Mouse (Mus musculus) C2C12 (cell line): ENCODE results near the gene Gm45234. TPM values are rescaled to one million over a fixed set of nuclear protein-coding genes. Genes with fewer than 3 reads are reported as not detected.

Experiments used
- H3K27me3 ChIP-seq: one replicate; pipeline ENCODE4 v1.6.1; 2011; ENCODE audit not compliant: control insufficient read depth, insufficient read depth, insufficient read length
- H3K36me3 ChIP-seq: one replicate; pipeline ENCODE4 v1.6.1; 2011; ENCODE audit not compliant: control insufficient read depth, insufficient read depth
- H3K4me3 ChIP-seq: one replicate; pipeline ENCODE4 v1.5.1; 2011; ENCODE audit warnings: mild to moderate bottlenecking, control low read depth; ENCODE audit not compliant: poor library complexity, insufficient read depth, severe bottlenecking
- H3K79me2 ChIP-seq: one replicate; pipeline ENCODE4 v1.6.1; 2011; ENCODE audit not compliant: control insufficient read depth, insufficient read depth
- H3K79me3 ChIP-seq: one replicate; pipeline ENCODE4 v1.6.1; 2011; ENCODE audit warnings: low read depth, control low read depth
- H3ac ChIP-seq: one replicate; pipeline ENCODE3; 2011; ENCODE audit warnings: low read depth; ENCODE audit not compliant: control insufficient read depth, insufficient read length
- CEBPB ChIP-seq: IDR thresholded peaks from one replicate; pipeline ENCODE4 v1.6.1; 2011; ENCODE audit warnings: low read depth, mild to moderate bottlenecking, control low read depth, moderate library complexity
- CTCF ChIP-seq: IDR thresholded peaks from one replicate; pipeline ENCODE4 v1.5.1; 2011; ENCODE audit not compliant: control insufficient read depth, insufficient read depth, insufficient read length
- FOSL1 ChIP-seq: IDR thresholded peaks from one replicate; pipeline ENCODE4 v1.8.0; 2011; ENCODE audit warnings: mild to moderate bottlenecking, low read length; ENCODE audit not compliant: poor library complexity, insufficient read depth, severe bottlenecking
- MAX ChIP-seq: IDR thresholded peaks from one replicate; pipeline ENCODE4 v1.6.1; 2011; ENCODE audit warnings: mild to moderate bottlenecking, control low read depth
- MYOD1 ChIP-seq: IDR thresholded peaks from one replicate; pipeline ENCODE4 v1.6.1; 2011; ENCODE audit warnings: low read depth; ENCODE audit not compliant: control insufficient read depth, insufficient read length
- MYOG ChIP-seq: IDR thresholded peaks from one replicate; pipeline ENCODE4 v1.6.1; 2011; ENCODE audit not compliant: control insufficient read depth, insufficient read length; ENCODE audit errors: extremely low read depth
- USF1 ChIP-seq: IDR thresholded peaks from one replicate; pipeline ENCODE4 v1.6.1; 2011; ENCODE audit warnings: low read depth, mild to moderate bottlenecking, control low read depth, moderate library complexity
- polyA plus RNA-seq: library from polyadenylated mRNA; unstranded; fragments of >200 nt; fragmentation: generic; extraction: Trizol; gene quantifications from one replicate; pipeline ENCODE4 v1.2.1, GENCODE M21; 2012; ENCODE audit warnings: missing spikeins

Gm45234 gene
- polyA plus RNA-seq, 1 experiment, result not detected

DNA sequence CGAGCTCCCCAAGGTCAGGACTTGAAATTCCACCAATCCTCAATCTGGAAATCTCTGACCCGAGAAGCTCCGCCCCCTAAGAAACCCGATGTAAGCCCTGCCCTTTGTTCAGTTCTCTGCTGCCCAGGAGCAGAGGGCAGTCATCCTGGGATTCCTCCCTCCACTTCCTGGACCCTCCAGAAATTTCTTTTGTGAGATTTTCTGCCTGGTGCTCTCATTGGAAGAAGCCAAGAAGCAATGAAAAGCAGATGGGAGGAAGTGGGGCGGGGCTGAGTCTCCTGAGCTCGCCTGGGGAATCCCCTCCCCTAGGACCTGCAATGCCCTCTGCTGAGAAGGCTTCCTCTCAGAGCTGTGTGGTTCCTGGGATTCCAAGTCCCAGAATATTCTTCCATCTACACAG is 26.6 kb upstream of the Gm45234 start:
- H3K36me3 ChIP-seq, result no peaks in the 10 kb centered on the region
- H3K27me3 ChIP-seq, result no peaks in the 10 kb centered on the region
- H3K79me2 ChIP-seq, result no peaks in the 10 kb centered on the region
- no peak overlapping the region for H3K4me3 ChIP-seq
- TF ChIP-seq CEBPB (no peak), MYOD1 (no peak), MYOG (no peak), FOSL1 (no peak), CTCF (no peak), USF1 (no peak), MAX (no peak)
- H3ac ChIP-seq, result no peak overlapping the region
- H3K79me3 ChIP-seq, result no peaks in the 10 kb centered on the region

- H3K79me2 ChIP-seq, result no peaks in the 10 kb centered on the region
- no peaks in the 10 kb centered on the region for H3K36me3 ChIP-seq
- no peaks in the 10 kb centered on the region for H3K79me3 ChIP-seq
- H3K4me3 ChIP-seq, result no peak overlapping the region
- no peaks in the 10 kb centered on the region for H3K27me3 ChIP-seq
- H3ac ChIP-seq, result no peak overlapping the region
- TF ChIP-seq MAX (no peak), MYOD1 (no peak), MYOG (no peak), CTCF (no peak), FOSL1 (no peak), CEBPB (no peak), USF1 (no peak)
Observed at GRCm38 (mm10) chr6:124780917-124781316, 25.1 kb upstream of the Gm45234 start.

DNA sequence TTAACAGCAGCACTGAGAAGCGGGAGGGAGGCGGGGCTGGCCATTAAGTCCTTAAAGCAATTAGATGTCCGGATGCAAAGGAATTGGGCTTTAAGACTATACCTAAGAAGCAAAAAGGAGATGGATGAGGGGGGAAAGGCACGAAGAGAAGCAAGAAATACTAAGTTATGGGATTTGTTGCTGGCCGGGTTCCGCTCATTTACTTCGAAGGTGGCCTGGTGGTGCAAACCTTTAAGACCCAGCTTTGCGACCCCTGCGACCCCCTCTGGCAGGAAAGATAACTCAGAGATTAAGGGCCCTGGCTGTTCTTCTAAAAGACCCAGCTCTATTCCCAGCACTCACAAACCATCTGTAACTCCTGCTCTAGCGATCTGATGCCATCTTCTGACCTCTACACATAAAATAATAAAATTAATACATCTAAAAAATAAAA is 24.2 kb upstream of the Gm45234 start:
- Histone ChIP-seq H3ac (no peak overlapping the region), H3K36me3 (no peaks in the 10 kb centered on the region), H3K4me3 (no peak overlapping the region), H3K79me2 (no peaks in the 10 kb centered on the region), H3K27me3 (no peaks in the 10 kb centered on the region), H3K79me3 (no peaks in the 10 kb centered on the region)
- TF ChIP-seq CTCF, result no peak
- TF ChIP-seq MAX, result no peak
- TF ChIP-seq MYOD1, result no peak
- no peak for TF ChIP-seq FOSL1
- TF ChIP-seq MYOG, result no peak
- no peak for TF ChIP-seq CEBPB
- TF ChIP-seq USF1, result no peak

DNA sequence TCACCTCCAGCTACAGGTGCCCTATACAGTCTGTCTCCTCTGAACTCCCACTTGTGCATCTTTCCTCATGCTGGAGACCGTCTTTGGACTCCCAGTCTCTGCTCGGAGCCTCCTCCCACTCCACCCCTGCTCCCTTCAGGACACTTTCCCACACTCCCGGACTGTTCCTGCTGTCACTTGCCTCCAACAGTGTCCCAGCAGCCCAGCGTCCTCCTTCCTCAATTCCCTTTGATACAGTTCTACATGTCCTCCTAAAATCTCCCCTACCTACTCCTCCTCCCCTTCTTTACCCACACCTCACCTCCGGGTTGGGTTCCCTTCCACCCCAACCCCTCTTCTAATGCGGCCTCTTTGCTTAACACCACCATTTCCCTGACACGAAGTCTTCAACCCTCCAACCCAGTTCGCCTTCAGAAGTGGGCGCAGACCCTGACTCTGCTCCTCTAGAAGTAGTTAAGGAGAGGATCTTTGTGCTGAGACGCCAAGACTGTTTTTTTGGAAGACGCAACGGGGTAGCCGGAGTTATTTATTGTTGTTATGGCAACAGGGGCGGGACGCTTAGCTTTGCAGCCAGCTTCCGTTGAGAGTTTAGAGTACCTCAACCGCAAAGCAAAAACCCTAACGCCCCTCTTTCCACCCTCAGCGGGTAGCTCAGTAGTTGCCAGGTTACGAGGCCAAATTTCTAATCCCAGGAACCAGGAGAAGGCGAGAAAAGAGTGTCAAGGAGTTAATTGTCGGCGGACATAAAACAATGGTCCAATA is 23.6 kb upstream of the Gm45234 start, which contains the start of gene Lrrc23:
Lrrc23 (minus strand) TSS at position 506 of the 762 bp plus-strand sequence.
- Histone ChIP-seq H3K27me3 (no peaks in the 10 kb centered on the region), H3ac (no peak within 1 kb of the TSS), H3K36me3 (no peaks in the 10 kb centered on the region), H3K79me2 (no peaks in the 10 kb centered on the region), H3K4me3 (no peak within 1 kb of the TSS), H3K79me3 (no peaks in the 10 kb centered on the region)
- TF ChIP-seq CTCF, result no peak

DNA sequence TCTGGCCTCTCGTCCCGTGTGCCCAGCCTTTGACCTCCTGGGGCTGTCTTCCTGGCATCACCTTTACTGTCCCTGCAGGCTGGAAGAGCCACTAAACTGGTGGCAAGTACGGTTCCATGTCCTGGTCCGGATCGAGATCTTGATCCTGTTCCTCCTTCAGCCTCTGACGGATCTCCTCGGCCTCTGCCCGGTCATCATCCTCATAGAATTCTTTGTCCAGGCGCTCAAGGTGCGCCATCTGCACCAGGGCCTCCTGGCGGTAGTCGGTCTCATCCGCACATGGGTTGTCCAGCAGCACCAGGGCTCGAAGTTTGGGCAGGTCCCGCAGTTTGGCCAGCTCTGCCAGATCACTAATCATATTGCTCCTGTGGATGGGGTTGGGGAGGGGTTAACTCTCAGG is 14.7 kb upstream of the Gm45234 start:
- no peaks in the 10 kb centered on the region for H3K79me3 ChIP-seq
- H3K27me3 ChIP-seq, result no peaks in the 10 kb centered on the region
- H3K79me2 ChIP-seq, result no peaks in the 10 kb centered on the region
- H3K36me3 ChIP-seq, result no peaks in the 10 kb centered on the region
- no peak for TF ChIP-seq MYOG
- no peak for TF ChIP-seq FOSL1
- TF ChIP-seq MAX, result no peak
- no peak for TF ChIP-seq USF1
- H3K4me3 ChIP-seq, result no peak overlapping the region
- no peak overlapping the region for H3ac ChIP-seq

- no peaks in the 10 kb centered on the region for H3K27me3 ChIP-seq
- H3K4me3 ChIP-seq, result no peak overlapping the region
- H3ac ChIP-seq, result no peak overlapping the region
- H3K79me3 ChIP-seq, result no peaks in the 10 kb centered on the region
- no peaks in the 10 kb centered on the region for H3K79me2 ChIP-seq
- TF ChIP-seq MAX, result no peak
- no peak for TF ChIP-seq CTCF
- TF ChIP-seq MYOD1, result no peak
- TF ChIP-seq CEBPB, result no peak
- no peak for TF ChIP-seq MYOG
- TF ChIP-seq FOSL1, result no peak
- TF ChIP-seq USF1, result no peak
- H3K36me3 ChIP-seq, result no peaks in the 10 kb centered on the region
Observed at GRCm38 (mm10) chr6:124770013-124770412, 14.2 kb upstream of the Gm45234 start.
